In the genomic region with DNA sequence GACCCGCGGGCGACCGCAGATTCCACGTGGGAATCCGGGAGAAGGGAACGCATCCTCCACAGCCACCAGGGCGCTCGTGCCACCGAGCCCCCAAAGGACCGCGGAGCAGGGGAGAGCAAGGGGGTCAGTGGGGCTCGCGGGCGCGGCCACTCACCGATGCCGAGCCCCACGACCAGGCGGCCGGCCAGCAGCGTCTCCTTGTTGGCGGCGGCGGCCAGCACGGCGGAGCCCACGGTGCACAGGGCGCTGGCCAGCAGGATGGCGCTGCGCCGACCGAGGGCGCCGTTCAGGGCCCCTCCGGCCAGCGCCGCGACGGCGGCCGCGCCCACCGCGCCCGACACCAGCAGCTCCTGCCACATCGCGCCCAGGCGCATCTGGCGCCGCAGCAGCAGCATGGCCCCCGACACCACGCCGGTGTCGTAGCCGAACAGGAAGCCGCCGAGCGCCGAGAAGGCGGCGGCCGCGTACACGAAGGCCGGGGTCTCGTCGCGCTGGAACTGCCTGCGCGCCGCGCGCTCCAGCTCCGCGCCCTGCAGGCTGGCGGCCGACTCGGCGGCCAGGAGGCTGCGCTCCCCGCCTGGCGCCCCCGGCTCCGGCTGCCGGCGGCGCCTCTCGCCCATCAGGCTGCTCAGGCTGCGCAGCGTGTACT, we compare ENCODE assay signal across 8 mouse cellular contexts. TPM values are rescaled to one million over a fixed set of nuclear protein-coding genes. Genes with fewer than 3 reads are reported as not detected.
DNase-seq lines count a peak whose midpoint lies in the region; ATAC-seq and TF ChIP-seq lines count a peak whose summit lies in the region.

No protein-coding gene starts in this region.

- under 1% methylated on average over 91 of the region's 91 CpGs for WGBS in cerebellum, adult 2 months
- under 1% methylated on average over 60 of the region's 91 CpGs for WGBS in hindbrain, postnatal 0 days
- under 1% methylated on average over 77 of the region's 91 CpGs for WGBS in lung, embryonic 14.5 days

- H3K9me3 ChIP-seq in hindbrain, postnatal 0 days (ENCODE audit: low read length), result no peaks in the 10 kb centered on the region
- no peaks in the 10 kb centered on the region for H3K9me3 ChIP-seq in lung, embryonic 14.5 days (ENCODE audit: low read depth, low read length)

- peak in 1 of 2 experiments; percentile 29 for DNase-seq in left cerebral cortex, adult 2 months (ENCODE audit: extremely low spot score in 1 of 2, low spot score in 2 of 2)
- no peak for DNase-seq in left cerebral cortex, adult 18-20 months (ENCODE audit: low spot score in 2 of 2)
- peak; percentile 61 to 68 for DNase-seq in cerebellum, adult 2 months
- DNase-seq in gastrocnemius, adult 8-10 months (ENCODE audit: low spot score in 2 of 2), result peak; percentile 3 to 19
- DNase-seq in hindbrain, postnatal 0 days (ENCODE audit: low spot score), result peak; percentile 72
- no peak for DNase-seq in lung, embryonic 14.5 days
- peak; percentile 4 for DNase-seq in ovary, postnatal 14 days (ENCODE audit: low spot score)
- no peak for DNase-seq in frontal cortex, postnatal 10 days (ENCODE audit: low spot score in 2 of 2)

- peak overlapping the region; percentile 80 for H3K4me3 ChIP-seq in left cerebral cortex, adult 2 months
- peak overlapping the region; percentile 80 for H3K4me3 ChIP-seq in cerebellum, adult 2 months (replicated peaks; ENCODE audit: insufficient read depth, low read depth, low read length)
- H3K4me3 ChIP-seq in hindbrain, postnatal 0 days (ENCODE audit: low read length), result peak overlapping the region; percentile 85
- peak overlapping the region; percentile 65 for H3K4me3 ChIP-seq in lung, embryonic 14.5 days (ENCODE audit: low read depth, low read length)

- no peak for TF ChIP-seq POLR2A in cerebellum, adult 2 months (IDR thresholded peaks at IDR 0.05; ENCODE audit: borderline replicate concordance, insufficient read depth, low read length)

- peak overlapping the region; percentile 83 for H3K27ac ChIP-seq in left cerebral cortex, adult 2 months
- H3K27ac ChIP-seq in cerebellum, adult 2 months (ENCODE audit: insufficient read depth, low read length), result peak overlapping the region; percentile 51
- peak overlapping the region; percentile 88 for H3K27ac ChIP-seq in hindbrain, postnatal 0 days
- H3K27ac ChIP-seq in lung, embryonic 14.5 days (ENCODE audit: low read depth), result peak overlapping the region; percentile 65; the same call in 1 of the 2 replicates

- peak; percentile 88 for ATAC-seq in hindbrain, postnatal 0 days
- ATAC-seq in lung, embryonic 14.5 days (ENCODE audit: insufficient read depth), result peak; percentile 92

- intact Hi-C loops in left cerebral cortex, adult 2 months (cut with DNase I), result loop anchor here (5.0 to 10.0 kb wide), 2 partner anchors 198 to 400 kb away; no protein-coding TSS in a partner anchor

- 0 out of 2 replicates have a peak, but pooled peaks cover 2% of the 10 kb centered on the region for H3K4me1 ChIP-seq in cerebellum, adult 2 months (ENCODE audit: control insufficient read depth, insufficient read depth, low read length)
- H3K4me1 ChIP-seq in hindbrain, postnatal 0 days (ENCODE audit: insufficient read depth, low read length), result 0 out of 2 replicates have a peak, but pooled peaks cover 5% of the 10 kb centered on the region
- H3K4me1 ChIP-seq in lung, embryonic 14.5 days (ENCODE audit: insufficient read depth), result no peaks in the 10 kb centered on the region

- peak overlapping the region; percentile 86 for H3K4me2 ChIP-seq in hindbrain, postnatal 0 days (ENCODE audit: low read depth, low read length)
- H3K4me2 ChIP-seq in lung, embryonic 14.5 days, result peak overlapping the region; percentile 96

- no peak; the same call in 1 of the 2 replicates for TF ChIP-seq CTCF in left cerebral cortex, adult 2 months (IDR thresholded peaks at IDR 0.05)
- TF ChIP-seq CTCF in cerebellum, adult 2 months (IDR thresholded peaks at IDR 0.05; ENCODE audit: borderline replicate concordance, insufficient read depth, low read depth, low read length), result no peak
- TF ChIP-seq CTCF in hindbrain, postnatal 0 days (IDR thresholded peaks at IDR 0.05; ENCODE audit: low read depth), result no peak
- no peak for TF ChIP-seq CTCF in lung, embryonic 14.5 days (IDR thresholded peaks at IDR 0.05; ENCODE audit: low read depth)

- peak overlapping the region; percentile 87 for H3K9ac ChIP-seq in hindbrain, postnatal 0 days (replicated peaks; ENCODE audit: low read length)
- peak overlapping the region; percentile 65 for H3K9ac ChIP-seq in lung, embryonic 14.5 days

- H3K27me3 ChIP-seq in cerebellum, adult 2 months (ENCODE audit: control insufficient read depth, insufficient read depth, low read length), result no peaks in the 10 kb centered on the region
- no peaks in the 10 kb centered on the region for H3K27me3 ChIP-seq in hindbrain, postnatal 0 days (ENCODE audit: insufficient read depth, low read length)
- peaks cover 13% of the 10 kb centered on the region for H3K27me3 ChIP-seq in lung, embryonic 14.5 days (ENCODE audit: insufficient read depth, low read length)

- H3K36me3 ChIP-seq in hindbrain, postnatal 0 days (ENCODE audit: insufficient read depth, low read length), result no peaks in the 10 kb centered on the region
- H3K36me3 ChIP-seq in lung, embryonic 14.5 days (ENCODE audit: insufficient read depth), result no peaks in the 10 kb centered on the region

RNA-seq across cellular contexts. Expression of a gene that starts 0.5 kb away (rescaled TPM):
- 100 to 1,000 TPM; 107 to 112 TPM for total RNA-seq in left cerebral cortex, adult 2 months (2021)
- total RNA-seq in left cerebral cortex, adult 18-20 months (2021), result 100 to 1,000 TPM; 108 to 112 TPM
- 18.2 and 19.9 TPM in 2 replicates for polyA plus RNA-seq in cerebellum, adult 2 months (2012; rRNA removed)
- under 1 TPM; 0.32 to 0.65 (median 0.35) TPM for total RNA-seq in gastrocnemius, adult 8-10 months (2022)
- 27.9 and 32.5 TPM in 2 replicates for total RNA-seq in hindbrain, postnatal 0 days (2014; rRNA removed)
- polyA plus RNA-seq in hindbrain, postnatal 0 days (2015; fragmentation: Nextera tagmentation; extraction: Ambion mirVana), result 4.3 and 4.4 TPM in 2 replicates
- polyA plus RNA-seq in lung, embryonic 14.5 days (2014; fragmentation: Nextera tagmentation; extraction: Ambion mirVana), result 1.5 and 1.9 TPM in 2 replicates

Comparison
In these comparisons a context has a peak if more than half of its experiments do, and no peak if none do; other contexts are left out.
1. DNase-seq: peak in cerebellum, adult 2 months (2 of 2), gastrocnemius, adult 8-10 months (2 of 2), hindbrain, postnatal 0 days (single experiment) and ovary, postnatal 14 days (single experiment); none in left cerebral cortex, adult 18-20 months (0 of 2), lung, embryonic 14.5 days (single experiment) and frontal cortex, postnatal 10 days (0 of 2).
2. RNA of a gene that starts 0.5 kb away (total RNA-seq): 108 to 112 TPM in left cerebral cortex, adult 18-20 months, 107 to 112 TPM in left cerebral cortex, adult 2 months and 27.9 to 32.5 TPM in hindbrain, postnatal 0 days; 0.32 to 0.65 TPM in gastrocnemius, adult 8-10 months; every median in the first group is over 10 times any median in the second.
3. Peak in every context shown above with its lines, with median percentiles within 50 percentile points of each other: H3K27ac ChIP-seq and H3K4me3 ChIP-seq.